Mouse (Mus musculus): ENCODE measurements at regions not wholly inside any gene's neighbourhood (a gene's known extent, or its start where the extent isn't known, plus 50 kb on each side); places are given as distances from the start of the nearest gene placed in this dataset.
A peak's percentile ranks its signal among the peaks of the same experiment; 100 is the strongest.
"Not testable (repeated sequence)": the region's sequence is repeated elsewhere in the genome, so short reads cannot be mapped to it uniquely, and the experiment has no call there.

GRCm38 (mm10) chr14:76948481-76948880 lies 88.1 kb upstream of the Ccdc122 start:
- no peaks in the 10 kb centered on the region for H3K27me3 ChIP-seq (replicated peaks; ENCODE audit: insufficient read depth, low read length)
- 46% methylated on average over 6 of the region's 6 CpGs for WGBS
- H3K36me3 ChIP-seq (ENCODE audit: insufficient read depth, low read length) = no peaks in the 10 kb centered on the region
- no peak overlapping the region for H3K4me2 ChIP-seq (replicated peaks; ENCODE audit: low read depth, low read length)
- H3K4me1 ChIP-seq (ENCODE audit: insufficient read depth, low read depth, low read length) = peaks cover 11% of the 10 kb centered on the region; the same call in 1 of the 2 replicates
- TF ChIP-seq EP300 (IDR thresholded peaks at IDR 0.05) (no peak), CTCF (IDR thresholded peaks at IDR 0.05) (no peak)
- peak overlapping the region; percentile 71 for H3K27ac ChIP-seq (ENCODE audit: low read length)
- no peak overlapping the region for H3K9ac ChIP-seq (replicated peaks; ENCODE audit: low read depth)
- ATAC-seq (no peak), DNase-seq (ENCODE audit: low spot score) (no peak)
- H3K9me3 ChIP-seq (ENCODE audit: low read length) = no peaks in the 10 kb centered on the region
- H3K4me3 ChIP-seq (ENCODE audit: low read depth, low read length) = no peak overlapping the region

GRCm38 (mm10) chr14:76947148-76947547 lies 89.4 kb upstream of the Ccdc122 start:
- no peaks in the 10 kb centered on the region for H3K9me3 ChIP-seq (ENCODE audit: low read length)
- DNase-seq (ENCODE audit: low spot score) (peak; percentile 94), ATAC-seq (peak; percentile 90)
- no peaks in the 10 kb centered on the region for H3K27me3 ChIP-seq (replicated peaks; ENCODE audit: insufficient read depth, low read length)
- H3K4me2 ChIP-seq (replicated peaks; ENCODE audit: low read depth, low read length) = no peak overlapping the region
- no peak overlapping the region for H3K9ac ChIP-seq (replicated peaks; ENCODE audit: low read depth)
- H3K4me3 ChIP-seq (ENCODE audit: low read depth, low read length) = no peak overlapping the region
- WGBS = 44% methylated on average over 3 of the region's 3 CpGs
- TF ChIP-seq CTCF (IDR thresholded peaks at IDR 0.05) (no peak), EP300 (IDR thresholded peaks at IDR 0.05) (peak; percentile 97)
- H3K4me1 ChIP-seq (ENCODE audit: insufficient read depth, low read depth, low read length) = peaks cover 11% of the 10 kb centered on the region; the same call in 1 of the 2 replicates
- no peaks in the 10 kb centered on the region for H3K36me3 ChIP-seq (ENCODE audit: insufficient read depth, low read length)
- peak overlapping the region; percentile 66 for H3K27ac ChIP-seq (ENCODE audit: low read length)

GRCm38 (mm10) chr14:76945626-76946025 lies 90.9 kb upstream of the Ccdc122 start:
- Histone ChIP-seq H3K27me3 (replicated peaks; ENCODE audit: insufficient read depth, low read length) (no peaks in the 10 kb centered on the region), H3K4me2 (replicated peaks; ENCODE audit: low read depth, low read length) (no peak overlapping the region), H3K4me3 (ENCODE audit: low read depth, low read length) (no peak overlapping the region), H3K9ac (replicated peaks; ENCODE audit: low read depth) (no peak overlapping the region), H3K36me3 (ENCODE audit: insufficient read depth, low read length) (no peaks in the 10 kb centered on the region), H3K4me1 (ENCODE audit: insufficient read depth, low read depth, low read length) (peaks cover 11% of the 10 kb centered on the region; the same call in 1 of the 2 replicates), H3K9me3 (ENCODE audit: low read length) (no peaks in the 10 kb centered on the region), H3K27ac (ENCODE audit: low read length) (no peak overlapping the region)
- ATAC-seq (peak; percentile 71), DNase-seq (ENCODE audit: low spot score) (peak; percentile 81)
- 43% methylated on average over 6 of the region's 6 CpGs for WGBS
- peak; percentile 94 for TF ChIP-seq EP300 (IDR thresholded peaks at IDR 0.05)
- no peak for TF ChIP-seq CTCF (IDR thresholded peaks at IDR 0.05)

GRCm38 (mm10) chr14:76941474-76942212 lies 94.9 kb upstream of the Ccdc122 start:
- no peaks in the 10 kb centered on the region for H3K36me3 ChIP-seq (ENCODE audit: insufficient read depth, low read length)
- DNase-seq (ENCODE audit: low spot score) = no peak
- H3K27me3 ChIP-seq (replicated peaks; ENCODE audit: insufficient read depth, low read length) = no peaks in the 10 kb centered on the region
- H3K4me1 ChIP-seq (ENCODE audit: insufficient read depth, low read depth, low read length) = no peaks in the 10 kb centered on the region
- H3K9me3 ChIP-seq (ENCODE audit: low read length) = no peaks in the 10 kb centered on the region
- H3K4me3 ChIP-seq (ENCODE audit: low read depth, low read length) = no peak overlapping the region
- 87% methylated on average over 10 of the region's 10 CpGs for WGBS
- TF ChIP-seq CTCF (IDR thresholded peaks at IDR 0.05) = no peak
- TF ChIP-seq EP300 (IDR thresholded peaks at IDR 0.05) = no peak
- no peak overlapping the region for H3K27ac ChIP-seq (ENCODE audit: low read length)
- H3K9ac ChIP-seq (replicated peaks; ENCODE audit: low read depth) = no peak overlapping the region
- H3K4me2 ChIP-seq (replicated peaks; ENCODE audit: low read depth, low read length) = no peak overlapping the region
- ATAC-seq = no peak

- Histone ChIP-seq H3K9me3 (ENCODE audit: low read length) (no peaks in the 10 kb centered on the region), H3K9ac (replicated peaks; ENCODE audit: low read depth) (no peak overlapping the region), H3K27me3 (replicated peaks; ENCODE audit: insufficient read depth, low read length) (no peaks in the 10 kb centered on the region), H3K36me3 (ENCODE audit: insufficient read depth, low read length) (no peaks in the 10 kb centered on the region), H3K4me2 (replicated peaks; ENCODE audit: low read depth, low read length) (no peak overlapping the region), H3K27ac (ENCODE audit: low read length) (no peak overlapping the region), H3K4me1 (ENCODE audit: insufficient read depth, low read depth, low read length) (no peaks in the 10 kb centered on the region), H3K4me3 (ENCODE audit: low read depth, low read length) (no peak overlapping the region)
- no peak for ATAC-seq
- TF ChIP-seq EP300 (IDR thresholded peaks at IDR 0.05) (no peak), CTCF (IDR thresholded peaks at IDR 0.05) (no peak)
- no peak for DNase-seq (ENCODE audit: low spot score)
- WGBS = 87% methylated on average over 4 of the region's 4 CpGs
Observed at GRCm38 (mm10) chr14:76940507-76940906, 96.1 kb upstream of the Ccdc122 start.

- TF ChIP-seq EP300 (IDR thresholded peaks at IDR 0.05) (peak; percentile 33; the same call in 1 of the 2 replicates), CTCF (IDR thresholded peaks at IDR 0.05) (no peak)
- Histone ChIP-seq H3K4me2 (replicated peaks; ENCODE audit: low read depth, low read length) (no peak overlapping the region), H3K27ac (ENCODE audit: low read length) (no peak overlapping the region), H3K4me1 (ENCODE audit: insufficient read depth, low read depth, low read length) (no peaks in the 10 kb centered on the region), H3K9ac (replicated peaks; ENCODE audit: low read depth) (no peak overlapping the region), H3K9me3 (ENCODE audit: low read length) (no peaks in the 10 kb centered on the region), H3K36me3 (ENCODE audit: insufficient read depth, low read length) (no peaks in the 10 kb centered on the region), H3K27me3 (replicated peaks; ENCODE audit: insufficient read depth, low read length) (no peaks in the 10 kb centered on the region), H3K4me3 (ENCODE audit: low read depth, low read length) (no peak overlapping the region)
- no peak for DNase-seq (ENCODE audit: low spot score)
- WGBS = 69% methylated on average over 1 of the region's 1 CpGs
- no peak; the same call in 1 of the 2 replicates for ATAC-seq
Observed at GRCm38 (mm10) chr14:76936671-76937070, 99.9 kb upstream of the Ccdc122 start.

GRCm38 (mm10) chr14:76936051-76936450 lies 100.5 kb upstream of the Ccdc122 start:
- not testable (repeated sequence) for H3K27me3 ChIP-seq (replicated peaks; ENCODE audit: insufficient read depth, low read length); H3K9ac ChIP-seq (replicated peaks; ENCODE audit: low read depth); ATAC-seq; H3K4me1 ChIP-seq (ENCODE audit: insufficient read depth, low read depth, low read length); H3K4me2 ChIP-seq (replicated peaks; ENCODE audit: low read depth, low read length); H3K4me3 ChIP-seq (ENCODE audit: low read depth, low read length); H3K36me3 ChIP-seq (ENCODE audit: insufficient read depth, low read length); H3K9me3 ChIP-seq (ENCODE audit: low read length); DNase-seq (ENCODE audit: low spot score); H3K27ac ChIP-seq (ENCODE audit: low read length)
- 48% methylated on average over 4 of the region's 4 CpGs for WGBS
